Mouse (Mus musculus) liver, embryonic 12.5 days (tissue): ENCODE data around the gene Shb. TPM values are rescaled to one million over a fixed set of nuclear protein-coding genes. Genes with fewer than 3 reads are reported as not detected.

Experiments used
- ATAC-seq: fragments of 200-750 bp; cut with Nextera tagmentation; 2 replicates; pipeline ENCODE4 v1.8.0; 2017; ENCODE audit warnings: moderate number of reproducible peaks, mild to moderate bottlenecking, moderate library complexity
- H3K27ac ChIP-seq: fragments of 300-500 bp; sonication (generic); 2 replicates; pipeline ENCODE4 v1.5.1; 2016; ENCODE audit warnings: mild to moderate bottlenecking
- H3K27me3 ChIP-seq: fragments of 300-500 bp; sonication (generic); replicated peaks from 2 replicates; pipeline ENCODE4 v1.6.1; 2016; ENCODE audit warnings: mild to moderate bottlenecking, moderate library complexity
- H3K36me3 ChIP-seq: fragments of 300-500 bp; sonication (generic); 2 replicates; pipeline ENCODE4 v1.6.1; 2016; ENCODE audit warnings: mild to moderate bottlenecking, moderate library complexity
- H3K4me1 ChIP-seq: fragments of 300-500 bp; sonication (generic); 2 replicates; pipeline ENCODE4 v1.6.1; 2016
- H3K4me2 ChIP-seq: fragments of 300-500 bp; sonication (generic); 2 replicates; pipeline ENCODE4 v1.6.1; 2016; ENCODE audit warnings: mild to moderate bottlenecking, moderate library complexity
- H3K4me3 ChIP-seq: fragments of 300-500 bp; sonication (generic); 2 replicates; pipeline ENCODE4 v1.5.1; 2016; ENCODE audit warnings: mild to moderate bottlenecking, moderate library complexity
- H3K9ac ChIP-seq: fragments of 300-500 bp; sonication (generic); 2 replicates; pipeline ENCODE4 v1.6.1; 2016; ENCODE audit warnings: mild to moderate bottlenecking, moderate library complexity
- H3K9me3 ChIP-seq: fragments of 300-500 bp; sonication (generic); replicated peaks from 2 replicates; pipeline ENCODE4 v1.6.1; 2016; ENCODE audit warnings: mild to moderate bottlenecking, moderate library complexity
- WGBS: fragments of 180-500 bp; shearing (Covaris S2); methylation state at CpG from one replicate; pipeline ENCODE4 v1.1.7; 2016; ENCODE audit not compliant: insufficient replicate concordance; 5-methylcytosine and 5-hydroxymethylcytosine counted together
- polyA plus RNA-seq: library from polyadenylated mRNA; unstranded; fragments of >200 nt; fragmentation: Nextera tagmentation; extraction: Ambion mirVana; gene quantifications from 2 replicates; pipeline ENCODE4 v1.2.1, GENCODE M21; 2016

The Shb gene
- polyA plus RNA-seq, result 8.7 and 9.9 TPM in 2 replicates

- H3K4me1 ChIP-seq, result peaks cover 40% of the 10 kb centered on the region
- peaks cover 15% of the 10 kb centered on the region; the same call in 1 of the 2 replicates for H3K27me3 ChIP-seq
- H3K9ac ChIP-seq, result peak within 1 kb of the TSS; percentile 60; the same call in 1 of the 2 replicates
- no peaks in the 10 kb centered on the region for H3K9me3 ChIP-seq
- H3K4me3 ChIP-seq, result peak within 1 kb of the TSS; percentile 77
- ATAC-seq, result no peak
- peak within 1 kb of the TSS; percentile 91 for H3K27ac ChIP-seq
- H3K36me3 ChIP-seq, result peaks cover 5% of the 10 kb centered on the region; the same call in 1 of the 2 replicates
- 23% methylated on average over 7 of the region's 7 CpGs for WGBS
- peak within 1 kb of the TSS; percentile 95 for H3K4me2 ChIP-seq
These were observed at the start of gene Shb for GRCm38 (mm10) chr4:45532375-45532774. Gene Shb, minus strand, starts transcription at chr4:45532470.

GRCm38 (mm10) chr4:45581095-45581494 is 48.8 kb upstream of the Shb start:
- H3K27ac ChIP-seq, result no peak overlapping the region
- no peaks in the 10 kb centered on the region for H3K36me3 ChIP-seq
- no peak overlapping the region for H3K4me2 ChIP-seq
- 70% methylated on average over 6 of the region's 6 CpGs for WGBS
- H3K9me3 ChIP-seq, result no peaks in the 10 kb centered on the region
- H3K9ac ChIP-seq, result no peak overlapping the region
- H3K27me3 ChIP-seq, result peaks cover 34% of the 10 kb centered on the region
- 0 out of 2 replicates have a peak, but pooled peaks have one; percentile 4 for ATAC-seq
- H3K4me1 ChIP-seq, result no peaks in the 10 kb centered on the region
- no peak overlapping the region for H3K4me3 ChIP-seq

- Histone ChIP-seq H3K9ac (no peak overlapping the region), H3K27ac (no peak overlapping the region), H3K4me2 (no peak overlapping the region), H3K4me3 (no peak overlapping the region), H3K27me3 (peaks cover 11% of the 10 kb centered on the region; the same call in 1 of the 2 replicates), H3K9me3 (no peaks in the 10 kb centered on the region), H3K36me3 (no peaks in the 10 kb centered on the region), H3K4me1 (no peaks in the 10 kb centered on the region)
- ATAC-seq, result peak; percentile 54
- 45% methylated on average over 22 of the region's 22 CpGs for WGBS
These were observed 46.5 kb upstream of the Shb start for GRCm38 (mm10) chr4:45578554-45579370.

DNA sequence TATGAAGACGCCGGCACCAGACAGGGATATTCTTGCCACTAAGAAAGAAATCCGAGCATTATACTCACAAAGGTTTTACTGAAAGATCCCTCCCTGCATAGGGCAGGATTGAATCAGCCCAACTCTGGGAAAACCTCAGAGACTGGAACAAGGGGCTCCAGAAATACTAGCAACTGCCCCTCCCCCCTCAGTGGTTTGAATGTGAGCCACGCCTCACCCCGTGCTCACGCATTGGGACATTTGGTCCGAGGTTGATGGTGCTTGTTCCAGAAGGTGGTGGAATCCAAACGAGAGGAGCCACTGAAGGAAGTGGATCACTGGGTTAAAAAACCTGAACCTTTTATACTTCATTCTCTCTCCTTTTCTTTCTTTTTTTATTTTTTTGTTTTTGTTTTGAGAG is 45.4 kb upstream of the Shb start:
- H3K9ac ChIP-seq, result no peak overlapping the region
- H3K4me1 ChIP-seq, result no peaks in the 10 kb centered on the region
- no peak for ATAC-seq
- H3K4me3 ChIP-seq, result no peak overlapping the region
- 47% methylated on average over 8 of the region's 8 CpGs for WGBS
- no peaks in the 10 kb centered on the region for H3K9me3 ChIP-seq
- H3K27me3 ChIP-seq, result peaks cover 2% of the 10 kb centered on the region; the same call in 1 of the 2 replicates
- no peak overlapping the region for H3K27ac ChIP-seq
- H3K4me2 ChIP-seq, result no peak overlapping the region
- no peaks in the 10 kb centered on the region for H3K36me3 ChIP-seq

GRCm38 (mm10) chr4:45574614-45575169 is 42.4 kb upstream of the Shb start:
- Histone ChIP-seq H3K9ac (no peak overlapping the region), H3K27ac (no peak overlapping the region), H3K36me3 (no peaks in the 10 kb centered on the region), H3K4me1 (no peaks in the 10 kb centered on the region), H3K9me3 (no peaks in the 10 kb centered on the region), H3K4me2 (no peak overlapping the region), H3K27me3 (no peaks in the 10 kb centered on the region; the same call in 1 of the 2 replicates), H3K4me3 (no peak overlapping the region)
- WGBS, result 70% methylated on average over 15 of the region's 15 CpGs
- ATAC-seq, result no peak

DNA sequence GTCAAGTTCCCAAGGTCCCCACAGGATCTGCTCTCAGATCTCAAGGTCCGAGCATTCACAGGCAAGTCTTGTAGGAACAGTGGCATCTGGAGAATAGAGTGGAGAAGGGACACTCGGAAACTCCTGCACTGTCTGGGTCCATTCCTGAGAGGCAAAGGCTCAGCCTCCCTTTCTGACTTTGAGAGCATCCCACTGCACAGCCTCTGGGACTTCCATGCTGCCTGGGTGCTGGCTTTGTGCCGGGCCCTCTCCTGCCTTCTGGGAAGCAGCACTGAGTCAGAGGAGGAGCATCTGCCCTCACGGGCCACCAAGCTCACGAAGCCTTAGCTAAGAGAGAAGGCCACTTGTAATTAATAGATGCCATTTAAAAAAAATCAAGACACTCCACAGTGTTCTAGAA is 37.3 kb upstream of the Shb start:
- Histone ChIP-seq H3K27ac (no peak overlapping the region), H3K9ac (no peak overlapping the region), H3K9me3 (no peaks in the 10 kb centered on the region), H3K27me3 (0 out of 2 replicates have a peak, but pooled peaks cover 5% of the 10 kb centered on the region), H3K4me3 (no peak overlapping the region), H3K4me2 (no peak overlapping the region), H3K36me3 (no peaks in the 10 kb centered on the region), H3K4me1 (no peaks in the 10 kb centered on the region)
- 54% methylated on average over 5 of the region's 5 CpGs for WGBS
- no peak for ATAC-seq

DNA sequence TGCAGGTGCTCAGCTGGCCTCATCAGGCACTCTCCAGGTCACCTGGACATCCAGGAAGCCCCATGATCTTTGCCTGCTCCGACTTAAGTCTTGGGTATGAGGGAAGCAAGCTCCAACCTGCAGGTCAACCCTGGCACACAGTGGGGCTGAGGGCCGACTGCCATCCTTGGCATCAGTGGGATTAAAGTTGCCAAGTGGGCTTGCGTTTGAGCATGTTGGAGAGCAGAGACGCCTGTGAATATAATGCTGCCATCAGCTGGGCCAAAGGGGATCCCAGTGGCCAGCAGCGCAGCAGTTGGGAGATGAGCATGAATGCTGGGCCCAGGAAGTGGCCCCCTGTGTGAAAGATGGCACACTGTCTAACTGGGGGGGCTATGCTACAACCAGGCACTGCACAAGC is 25.9 kb upstream of the Shb start:
- Histone ChIP-seq H3K4me1 (no peaks in the 10 kb centered on the region), H3K9me3 (no peaks in the 10 kb centered on the region), H3K4me2 (no peak overlapping the region), H3K27me3 (0 out of 2 replicates have a peak, but pooled peaks cover 4% of the 10 kb centered on the region), H3K36me3 (no peaks in the 10 kb centered on the region), H3K27ac (no peak overlapping the region), H3K9ac (no peak overlapping the region), H3K4me3 (no peak overlapping the region)
- ATAC-seq, result no peak
- 70% methylated on average over 5 of the region's 5 CpGs for WGBS

DNA sequence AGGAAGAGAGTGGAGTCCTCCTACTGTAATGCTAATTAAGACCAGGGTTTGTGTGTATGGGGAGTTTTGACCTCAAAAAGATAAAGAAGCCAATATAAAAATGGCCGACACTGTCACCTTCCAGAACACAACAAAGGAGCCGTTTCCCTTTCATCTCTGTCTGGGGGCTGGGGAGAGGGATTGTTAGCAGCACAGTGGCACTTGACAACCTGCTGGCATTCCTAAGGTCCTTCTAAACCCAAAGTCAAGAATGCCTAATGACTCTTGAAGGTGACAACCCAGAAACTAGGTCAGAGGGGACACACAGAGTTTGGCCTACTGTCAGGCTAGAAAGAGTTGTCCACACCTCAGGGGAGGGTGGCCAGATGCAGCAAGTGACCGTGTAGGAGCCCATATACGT is 20.3 kb upstream of the Shb start:
- Histone ChIP-seq H3K4me1 (no peaks in the 10 kb centered on the region), H3K9me3 (no peaks in the 10 kb centered on the region), H3K4me2 (no peak overlapping the region), H3K27me3 (0 out of 2 replicates have a peak, but pooled peaks cover 3% of the 10 kb centered on the region), H3K9ac (no peak overlapping the region), H3K27ac (no peak overlapping the region), H3K4me3 (no peak overlapping the region), H3K36me3 (no peaks in the 10 kb centered on the region)
- 47% methylated on average over 4 of the region's 4 CpGs for WGBS
- no peak for ATAC-seq

GRCm38 (mm10) chr4:45550970-45551369 is 18.7 kb upstream of the Shb start:
- WGBS, result 73% methylated on average over 2 of the region's 2 CpGs

DNA sequence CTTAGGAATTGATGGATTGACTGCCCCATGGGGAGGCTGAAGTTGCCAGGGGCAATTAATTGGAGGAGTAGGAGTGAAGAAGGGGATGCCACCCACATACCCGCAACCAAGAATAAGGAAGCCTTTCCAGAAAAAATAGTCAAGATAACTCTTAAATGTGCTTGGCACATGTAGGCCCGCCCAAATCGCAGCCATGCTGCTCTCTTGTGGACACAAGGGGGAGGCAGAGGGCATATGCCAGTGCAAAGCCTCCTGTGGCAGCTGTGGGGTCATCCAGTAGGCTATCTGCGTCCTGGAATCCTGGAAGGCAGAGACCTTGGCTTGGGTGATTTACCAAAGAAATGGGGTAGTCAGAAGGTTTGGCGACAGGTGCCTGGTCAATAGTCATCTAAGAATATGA is 17.2 kb upstream of the Shb start:
- Histone ChIP-seq H3K4me1 (no peaks in the 10 kb centered on the region), H3K36me3 (no peaks in the 10 kb centered on the region), H3K9ac (no peak overlapping the region), H3K4me3 (no peak overlapping the region), H3K27ac (no peak overlapping the region), H3K9me3 (no peaks in the 10 kb centered on the region), H3K27me3 (0 out of 2 replicates have a peak, but pooled peaks cover 3% of the 10 kb centered on the region), H3K4me2 (no peak overlapping the region)
- ATAC-seq, result no peak
- 55% methylated on average over 5 of the region's 5 CpGs for WGBS

More at GRCm38 (mm10) chr4:45550970-45551369, 18.7 kb upstream of the Shb start:
- no peak overlapping the region for H3K9ac ChIP-seq
- no peaks in the 10 kb centered on the region for H3K36me3 ChIP-seq
- no peak overlapping the region for H3K4me3 ChIP-seq
- H3K27ac ChIP-seq, result no peak overlapping the region
- H3K9me3 ChIP-seq, result no peaks in the 10 kb centered on the region
- ATAC-seq, result no peak
- 0 out of 2 replicates have a peak, but pooled peaks cover 3% of the 10 kb centered on the region for H3K27me3 ChIP-seq
- no peak overlapping the region for H3K4me2 ChIP-seq
- H3K4me1 ChIP-seq, result no peaks in the 10 kb centered on the region

GRCm38 (mm10) chr4:45545851-45546250 is 13.6 kb upstream of the Shb start:
- no peaks in the 10 kb centered on the region for H3K4me1 ChIP-seq
- no peak overlapping the region for H3K27ac ChIP-seq
- WGBS, result 49% methylated on average over 8 of the region's 8 CpGs
- H3K9ac ChIP-seq, result no peak overlapping the region
- H3K36me3 ChIP-seq, result no peaks in the 10 kb centered on the region
- 0 out of 2 replicates have a peak, but pooled peaks cover 3% of the 10 kb centered on the region for H3K27me3 ChIP-seq
- H3K4me3 ChIP-seq, result no peak overlapping the region
- no peak overlapping the region for H3K4me2 ChIP-seq
- no peaks in the 10 kb centered on the region for H3K9me3 ChIP-seq
- ATAC-seq, result no peak

DNA sequence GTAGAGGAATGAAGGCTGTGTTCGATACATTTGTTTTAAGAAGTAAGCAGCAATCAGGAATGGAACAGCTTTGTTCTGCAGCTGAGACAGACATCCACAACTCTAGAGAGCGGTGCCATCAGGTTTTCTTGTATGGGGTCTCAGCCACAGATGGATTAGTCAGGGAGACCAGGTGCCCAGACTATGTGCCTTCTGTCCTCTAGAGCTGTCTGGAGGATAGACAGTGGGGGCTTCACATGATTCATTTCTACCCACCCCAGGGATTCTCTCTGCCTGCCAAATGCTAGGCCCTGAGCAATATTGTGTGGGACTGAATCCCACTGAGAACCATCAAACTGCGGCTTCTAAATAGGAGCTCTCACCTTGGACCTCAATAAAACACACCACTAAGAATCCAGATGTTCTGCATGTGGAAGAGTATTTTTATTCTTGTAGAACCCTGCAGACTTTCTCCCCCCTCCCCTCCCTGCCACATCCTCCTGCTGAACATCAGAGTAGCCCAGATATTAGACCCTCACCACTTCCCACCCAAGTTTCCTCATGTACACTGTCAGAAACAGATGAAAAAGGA is 11.3 kb upstream of the Shb start:
- no peak overlapping the region for H3K27ac ChIP-seq
- no peaks in the 10 kb centered on the region for H3K9me3 ChIP-seq
- no peaks in the 10 kb centered on the region for H3K36me3 ChIP-seq
- no peaks in the 10 kb centered on the region for H3K27me3 ChIP-seq
- H3K9ac ChIP-seq, result no peak overlapping the region
- no peak overlapping the region for H3K4me3 ChIP-seq
- no peaks in the 10 kb centered on the region for H3K4me1 ChIP-seq
- WGBS, result 83% methylated on average over 3 of the region's 3 CpGs
- H3K4me2 ChIP-seq, result no peak overlapping the region
- no peak for ATAC-seq
